Mouse (Mus musculus) ES-Bruce4 (cell line): ENCODE measurements around the gene Zmynd11.

Experiments used
- CTCF ChIP-seq: IDR thresholded peaks from one replicate; pipeline ENCODE4 v1.8.1; 2011; ENCODE audit warnings: low read depth, low read length
- EP300 ChIP-seq: IDR thresholded peaks from 2 replicates; pipeline ENCODE4 v1.6.1; 2011; ENCODE audit warnings: low read depth, low read length; ENCODE audit not compliant: insufficient read depth
- POLR2A ChIP-seq: IDR thresholded peaks from one replicate; pipeline ENCODE4 v1.8.1; 2011; ENCODE audit warnings: low read length; ENCODE audit not compliant: insufficient read depth

DNA sequence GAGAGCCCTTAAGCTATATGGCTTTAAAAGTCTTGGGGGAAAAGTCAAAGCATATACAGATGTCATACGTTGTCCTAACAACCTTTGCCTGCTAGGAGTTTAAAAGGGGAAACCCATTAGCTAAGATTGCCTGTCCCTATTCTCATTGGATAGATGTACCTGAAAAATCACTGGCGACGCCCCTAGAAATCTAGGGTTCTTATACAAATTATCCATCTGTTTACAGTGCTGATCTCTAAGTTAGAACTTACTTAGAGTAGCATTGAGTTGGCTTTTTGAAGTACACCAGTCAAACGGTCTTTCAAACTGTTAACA, 364 bp upstream of the Zmynd11 start:
- no peak for TF ChIP-seq POLR2A
- no peak for TF ChIP-seq CTCF
- no peak for TF ChIP-seq EP300
